Mouse (Mus musculus): ENCODE measurements around the gene Pitpnm2.

- TF ChIP-seq CTCF (conservative IDR thresholded peaks at IDR 0.05; ENCODE audit: low read length) (no peak), POU5F1 (IDR thresholded peaks at IDR 0.05; ENCODE audit: borderline replicate concordance, low read length) (no peak), NANOG (IDR thresholded peaks at IDR 0.05; ENCODE audit: borderline replicate concordance, low read length) (no peak)
Observed at GRCm38 (mm10) chr5:124220551-124220950, 29.0 kb downstream of the Pitpnm2 start.
